Mouse (Mus musculus) heart, adult 2 months (tissue): ENCODE results near the gene 4931428F04Rik.

ENCODE experiments used
- CTCF ChIP-seq: fragments of 200-600 bp; IDR thresholded peaks from 2 replicates; pipeline ENCODE4 v1.8.1; 2022; ENCODE audit warnings: antibody characterized with exemption, mild to moderate bottlenecking, moderate library complexity
- EP300 ChIP-seq: fragments of 200-500 bp; IDR thresholded peaks from 2 replicates; pipeline ENCODE4 v1.6.1; 2011; ENCODE audit warnings: low read depth, low read length, control low read depth; ENCODE audit not compliant: insufficient read depth
- POLR2A ChIP-seq: fragments of 200-500 bp; IDR thresholded peaks from 2 replicates; pipeline ENCODE4 v1.6.1; 2011; ENCODE audit warnings: mild to moderate bottlenecking, low read depth, low read length, control low read depth; ENCODE audit not compliant: insufficient read depth

GRCm38 (mm10) chr8:105280567-105280966, 9.1 kb downstream of the 4931428F04Rik start:
- no peak for TF ChIP-seq CTCF
- no peak for TF ChIP-seq POLR2A
- TF ChIP-seq EP300: no peak
